Mouse (Mus musculus) bone marrow, adult 2 months (tissue): ENCODE measurements around the gene Rapgef4.

Experiments used
- CTCF ChIP-seq: fragments of 200-500 bp; IDR thresholded peaks from 2 replicates; pipeline ENCODE4 v1.5.1; 2011; ENCODE audit warnings: low read length, control low read depth; ENCODE audit not compliant: control insufficient read depth, insufficient read depth
- POLR2A ChIP-seq: fragments of 200-500 bp; IDR thresholded peaks from 2 replicates; pipeline ENCODE4 v1.6.1; 2011; ENCODE audit warnings: low read depth, mild to moderate bottlenecking, control low read depth, low read length, borderline replicate concordance; ENCODE audit not compliant: control insufficient read depth

DNA sequence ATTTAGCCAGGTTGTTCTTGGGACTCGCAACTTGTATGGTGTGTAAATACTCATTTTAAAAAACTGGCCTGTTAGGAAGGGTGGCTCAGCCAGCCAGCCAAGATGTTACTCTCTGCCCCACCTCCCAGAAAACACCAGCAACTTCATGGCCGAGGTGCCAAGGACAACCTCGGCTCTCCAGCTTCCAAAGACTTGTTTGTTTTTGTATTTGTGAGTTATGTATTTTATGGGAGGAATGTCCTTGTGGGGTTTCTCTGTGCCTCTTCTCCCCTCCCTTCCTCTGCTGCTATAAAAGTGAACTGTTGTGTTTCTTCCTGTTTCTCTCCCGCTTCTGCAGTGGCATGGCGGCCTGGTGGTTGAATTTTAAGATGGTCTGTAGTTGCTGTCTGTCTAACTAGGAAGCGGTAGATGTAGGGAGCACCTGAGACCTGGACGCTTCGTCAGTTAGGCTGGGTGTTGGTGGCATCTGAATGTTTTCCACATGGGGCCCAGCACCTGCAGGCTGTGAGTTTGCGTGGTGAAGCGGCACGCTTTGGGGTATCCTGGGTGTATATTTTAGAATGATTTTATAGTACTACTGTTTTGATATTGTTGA, 164.3 kb downstream of the Rapgef4 start:
- TF ChIP-seq CTCF (no peak), POLR2A (no peak)
